Mouse (Mus musculus) thymus, adult 18-20 months (tissue): ENCODE data around the gene Zfp37.
"Not testable (repeated sequence)": the region's sequence is repeated elsewhere in the genome, so short reads cannot be mapped to it uniquely, and the experiment has no call there.

Source experiments
- DNase-seq, 2 experiments: peaks; one replicate each; pipeline ENCODE4 v3.0.0; 2022; ENCODE audit warnings: mixed read lengths in 2 of 2

The Zfp37 gene

DNA sequence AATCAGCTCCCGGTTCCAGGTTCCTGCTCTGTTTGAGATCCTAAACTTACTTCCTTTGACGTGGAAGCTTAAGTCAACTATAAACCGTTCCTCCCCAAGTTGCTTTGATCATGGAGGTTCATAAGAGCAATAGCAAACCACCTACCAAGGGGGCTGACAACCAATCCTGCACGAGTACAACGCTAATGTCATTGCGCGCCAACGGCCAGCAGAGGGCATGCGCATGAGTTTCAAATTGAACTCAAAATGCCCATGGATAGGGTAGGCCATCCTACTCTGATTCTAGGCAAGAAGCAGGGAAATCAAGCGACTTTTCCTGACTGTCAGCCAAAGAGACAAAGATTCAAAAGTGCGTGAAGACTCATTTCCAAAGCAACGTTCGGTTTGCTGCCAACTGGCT is at the start of gene Zfp37:
Gene Zfp37, minus strand, starts transcription at position 279 of the 400 bp plus-strand sequence.
- DNase-seq: no peak

DNA sequence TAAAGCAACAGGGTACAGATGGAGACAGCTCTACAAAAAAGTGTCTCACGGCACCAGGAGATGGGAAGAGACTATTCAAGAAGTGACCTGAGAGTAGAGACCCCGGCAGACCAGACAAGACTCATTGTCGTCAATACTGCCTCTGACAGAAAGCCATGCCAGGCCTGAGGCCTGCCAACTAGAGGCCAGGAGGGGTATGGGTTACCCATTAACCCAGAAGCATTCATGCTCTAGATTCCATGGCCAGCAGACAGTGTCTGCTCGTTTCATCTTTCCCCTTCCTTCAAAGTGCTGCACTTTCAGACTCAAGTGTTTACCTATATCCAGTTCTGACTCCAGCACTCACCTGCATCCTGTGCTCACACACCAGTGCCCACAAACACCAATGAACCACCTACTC is 47.2 kb upstream of the Zfp37 start:
- no peak for DNase-seq

GRCm38 (mm10) chr4:62277222-62277621 is 46.4 kb upstream of the Zfp37 start:
- no peak for DNase-seq

DNA sequence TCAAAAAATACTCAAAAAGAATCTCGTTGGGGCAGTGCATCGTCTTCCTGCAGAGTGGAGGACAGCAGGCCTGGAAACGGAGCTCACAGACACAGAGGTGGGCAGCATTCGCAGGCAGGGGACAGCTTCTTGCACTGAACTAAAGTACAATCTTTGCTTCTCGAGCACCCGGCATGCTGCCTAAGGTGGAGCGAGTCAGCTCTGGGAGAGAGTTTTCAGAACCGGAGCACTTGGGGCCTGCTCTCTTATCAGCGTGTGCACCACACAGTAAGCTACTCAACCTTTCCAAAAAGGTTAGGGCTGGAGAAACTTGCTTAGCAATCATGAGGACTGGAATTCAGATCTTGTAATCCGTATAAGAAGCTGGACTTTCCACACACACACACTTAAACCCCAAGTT is 45.8 kb upstream of the Zfp37 start:
- DNase-seq: no peak

- no peak for DNase-seq
These were observed 44.1 kb upstream of the Zfp37 start for GRCm38 (mm10) chr4:62274841-62275536.

GRCm38 (mm10) chr4:62273916-62274315 is 43.1 kb upstream of the Zfp37 start:
- no peak for DNase-seq

GRCm38 (mm10) chr4:62272696-62273095 is 41.8 kb upstream of the Zfp37 start:
- no peak for DNase-seq

- no peak for DNase-seq
These were observed 36.3 kb upstream of the Zfp37 start for GRCm38 (mm10) chr4:62267101-62267500.

GRCm38 (mm10) chr4:62266016-62266415 is 35.2 kb upstream of the Zfp37 start:
- DNase-seq: not testable (repeated sequence)

GRCm38 (mm10) chr4:62265154-62265836 is 34.4 kb upstream of the Zfp37 start:
- DNase-seq: no peak

GRCm38 (mm10) chr4:62263133-62263844 is 32.4 kb upstream of the Zfp37 start:
- DNase-seq: no peak

- no peak for DNase-seq
These were observed 31.4 kb upstream of the Zfp37 start, which contains the start of gene Slc31a2 for GRCm38 (mm10) chr4:62262276-62262675. Gene Slc31a2 (plus strand): TSS chr4:62262562.

- DNase-seq: no peak
These were observed 26.1 kb upstream of the Zfp37 start for GRCm38 (mm10) chr4:62256931-62257330.

DNA sequence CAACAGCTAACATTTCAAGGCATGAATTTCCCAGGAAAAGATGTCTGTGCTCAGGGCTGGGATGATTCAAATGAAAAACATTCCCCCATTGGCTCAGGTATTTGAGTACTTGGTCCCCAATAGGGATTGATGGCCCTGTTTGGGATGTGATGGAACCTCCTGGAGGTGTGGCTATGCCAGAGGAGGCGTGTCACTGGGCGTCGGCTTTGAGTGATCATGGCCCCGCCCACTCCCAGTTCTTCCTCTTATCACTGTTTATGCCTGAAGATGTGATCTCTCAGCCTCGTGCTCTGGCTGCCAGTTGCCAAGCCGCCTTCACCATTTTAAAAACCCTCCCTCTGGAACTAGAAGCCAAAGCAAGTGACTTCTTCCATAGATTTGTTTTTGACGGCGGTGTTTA is 23.7 kb upstream of the Zfp37 start:
- DNase-seq: no peak

DNA sequence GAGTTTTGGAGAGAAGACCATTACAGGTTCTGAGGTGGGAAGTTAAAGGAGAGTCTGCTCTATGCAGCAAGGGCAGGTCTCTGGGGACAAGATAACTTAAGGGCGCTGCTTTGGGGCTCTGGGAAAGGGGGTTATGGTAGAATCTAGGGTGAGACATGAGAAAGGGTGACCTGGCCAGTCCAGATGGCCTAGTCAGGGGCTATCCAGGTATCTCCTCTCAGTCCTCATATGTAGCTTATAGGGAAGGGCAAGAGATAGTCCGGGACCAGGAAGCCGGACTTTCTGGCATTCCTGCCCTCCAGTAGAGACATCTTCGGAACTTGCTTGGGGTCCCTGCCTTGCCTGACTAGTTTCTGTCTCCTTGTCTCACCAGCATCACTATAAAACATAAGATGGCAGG is 20.9 kb upstream of the Zfp37 start:
- DNase-seq: no peak

GRCm38 (mm10) chr4:62250896-62251544 is 20.2 kb upstream of the Zfp37 start:
- no peak for DNase-seq

- no peak for DNase-seq
These were observed 17.5 kb upstream of the Zfp37 start for GRCm38 (mm10) chr4:62248328-62248727.

DNA sequence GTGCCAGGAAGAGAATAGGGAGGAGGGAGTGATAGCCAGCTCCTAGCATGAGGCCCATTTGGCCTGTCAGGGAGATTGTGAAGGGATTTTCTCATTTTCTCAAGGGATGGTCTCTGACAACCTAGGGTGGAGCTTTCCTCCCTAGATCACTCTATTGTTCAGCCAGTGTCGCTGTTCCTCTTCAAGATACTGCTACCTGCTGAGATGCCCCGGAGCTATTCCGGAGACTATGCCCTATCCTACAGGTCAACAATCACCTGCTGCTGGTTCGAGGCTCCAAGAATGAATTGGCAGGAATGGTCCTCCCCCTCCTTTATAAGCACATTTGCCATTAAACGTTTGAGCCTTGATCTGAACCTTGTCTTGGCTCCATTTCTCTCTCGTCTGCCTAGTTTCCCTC is 9.7 kb upstream of the Zfp37 start:
- no peak for DNase-seq

- no peak for DNase-seq
These were observed 694 bp downstream of the Zfp37 start for GRCm38 (mm10) chr4:62230153-62230552.

- DNase-seq: no peak
These were observed 1.4 kb downstream of the Zfp37 start for GRCm38 (mm10) chr4:62229448-62229847.

DNA sequence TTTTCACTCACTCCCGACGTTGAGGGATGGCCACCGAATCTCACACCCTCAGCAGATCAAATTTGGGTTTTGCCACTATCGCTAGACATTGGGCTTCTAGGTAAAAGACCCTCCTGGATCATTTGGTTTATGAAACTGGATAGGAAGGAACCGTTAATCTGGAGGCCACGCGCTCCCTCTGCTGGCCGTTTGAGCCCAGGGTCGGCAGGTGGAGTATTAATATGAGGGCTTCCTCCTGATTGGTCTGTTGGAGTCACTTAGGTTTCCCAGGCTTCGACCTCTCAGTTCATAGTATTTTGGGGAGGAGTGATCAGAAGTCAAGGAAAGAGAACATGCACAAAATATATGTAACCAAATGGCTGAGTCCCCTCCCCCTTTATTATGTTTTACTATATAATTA is 2.5 kb downstream of the Zfp37 start:
- DNase-seq: no peak

GRCm38 (mm10) chr4:62213490-62213889 is 17.4 kb downstream of the Zfp37 start:
- DNase-seq: no peak

DNA sequence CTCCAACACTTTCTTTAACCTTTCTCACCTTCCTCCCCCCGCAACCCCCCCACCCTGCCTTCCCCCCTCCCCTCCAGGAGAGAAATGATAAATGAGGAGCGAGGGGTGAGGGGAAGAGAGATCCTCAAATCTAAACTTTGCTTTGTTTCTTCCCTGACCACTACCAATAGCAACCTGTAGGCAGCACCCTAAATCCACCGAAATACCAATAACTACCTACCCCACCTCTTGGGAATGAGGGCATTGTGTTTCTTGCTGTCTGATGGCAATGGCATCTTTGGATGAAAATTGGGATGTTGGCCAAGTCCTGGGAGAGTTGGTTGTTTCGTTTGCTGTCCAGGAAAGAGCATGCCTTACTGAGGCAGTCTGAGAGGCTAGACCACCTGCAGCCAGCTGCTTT is 20.8 kb downstream of the Zfp37 start:
- DNase-seq: no peak
